In the genomic region with DNA sequence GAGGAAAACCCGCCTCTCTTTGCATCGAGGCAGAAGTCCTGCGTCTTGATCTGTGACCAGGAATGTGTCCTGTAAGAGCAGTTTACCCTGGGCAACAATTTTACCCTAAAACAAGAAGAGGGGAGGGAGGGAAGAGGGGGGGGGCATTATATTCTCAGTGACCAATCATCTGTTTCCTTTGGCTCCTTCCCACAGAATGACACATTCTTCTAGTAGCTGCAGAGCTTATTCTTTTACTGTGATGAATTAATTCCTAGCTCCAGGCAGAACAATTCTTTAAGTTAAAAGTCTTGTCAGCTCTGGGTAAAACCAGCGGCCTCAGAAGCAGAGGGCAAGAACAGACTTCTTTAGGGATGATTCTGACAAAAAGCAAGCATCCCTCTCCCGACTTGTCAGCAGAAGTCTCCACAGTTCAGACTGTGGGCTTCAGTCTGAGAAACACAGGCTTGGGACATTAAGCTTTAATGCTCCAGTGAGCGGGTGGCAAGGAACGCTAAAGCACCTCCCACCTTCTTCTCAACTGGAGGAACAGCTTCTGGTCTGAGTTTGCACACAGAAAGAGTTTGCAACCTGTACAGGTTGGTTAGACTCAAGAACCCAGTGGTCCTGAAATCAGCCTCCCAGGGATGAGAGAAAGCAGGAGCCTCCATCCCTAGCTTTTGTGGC, we compare ENCODE assay signal across 13 mouse cellular contexts.
DNase-seq lines count a peak whose midpoint lies in the region; ATAC-seq and TF ChIP-seq lines count a peak whose summit lies in the region.
"Had no signal": no experiment of that assay in that cellular context is flagged by ENCODE, and none has a peak within 500 bp of the region (broad histone marks: within the 10 kb centered on the region; RNA-seq: fewer than 3 reads in every experiment).

No protein-coding gene starts in this region.

- peaks cover 27% of the 10 kb centered on the region for H3K4me1 ChIP-seq in embryonic facial prominence, embryonic 15.5 days

- peaks cover 92% of the 10 kb centered on the region for H3K36me3 ChIP-seq in embryonic facial prominence, embryonic 15.5 days

- H3K27ac ChIP-seq in embryonic facial prominence, embryonic 15.5 days (replicated peaks): peak overlapping the region; percentile 28; the same call in 1 of the 2 replicates
- H3K27ac ChIP-seq: intestine, embryonic 15.5 days; liver, embryonic 14.5 days; macrophage had no signal

- H3K4me2 ChIP-seq in embryonic facial prominence, embryonic 15.5 days (replicated peaks): no peak overlapping the region
- H3K4me2 ChIP-seq: intestine, embryonic 15.5 days had no signal

- peak; percentile 65 for ATAC-seq in Patski
- no peak for ATAC-seq in embryonic facial prominence, embryonic 15.5 days (ENCODE audit: insufficient number of reproducible peaks, low FRiP score, low TSS enrichment, low read depth)

- H3K9me3 ChIP-seq in embryonic facial prominence, embryonic 15.5 days (replicated peaks): no peaks in the 10 kb centered on the region
- H3K9me3 ChIP-seq: intestine, embryonic 15.5 days had no signal

- intact Hi-C loops in gastrocnemius, postnatal 14 days (cut with DNase I; ENCODE audit: low total_unique reads): loop anchor here (5.0 to 10.0 kb wide), 2 partner anchors 69 to 102 kb away; no protein-coding TSS in a partner anchor

- POLR2A ChIA-PET in Patski (lab: Charles Lee): interaction anchor here (0.9 to 4.4 kb wide), 6 partner anchors 31 to 71 kb away, joined by 3 to 16 read pairs (median 4); no protein-coding TSS in a partner anchor

- 53% methylated on average over 7 of the region's 7 CpGs for WGBS in embryonic facial prominence, embryonic 15.5 days

- in situ Hi-C loops in Patski (cut with MboI; ENCODE audit: low pct_unique_long_range_greater_than_20kb): loop anchor here (5.0 kb wide), 1 partner anchor 74 kb away; no protein-coding TSS in a partner anchor

- CTCF ChIA-PET in Patski (lab: Charles Lee): interaction anchor here (0.6 to 5.6 kb wide), 24 partner anchors 11 to 167 kb away, joined by 3 to 78 read pairs (median 5); no protein-coding TSS in a partner anchor

- DNase-seq in kidney, adult 18-20 months: peak; percentile 42
- DNase-seq in kidney, adult 11 months: no peak
- DNase-seq in Patski (ENCODE audit: low read depth, low spot score): peak; percentile 70
- peak; percentile 38 to 56 for DNase-seq in kidney, postnatal 4 days
- no peak for DNase-seq in T-cell, adult 2 months (ENCODE audit: low spot score)
- no peak for DNase-seq in lung, postnatal 10 days
- DNase-seq in gastrocnemius, postnatal 14 days: no peak

- H3K27me3 ChIP-seq in Patski: no peaks in the 10 kb centered on the region
- no peaks in the 10 kb centered on the region for H3K27me3 ChIP-seq in embryonic facial prominence, embryonic 15.5 days
- H3K27me3 ChIP-seq: CH12.LX; intestine, embryonic 15.5 days had no signal

- no peak overlapping the region for H3K9ac ChIP-seq in embryonic facial prominence, embryonic 15.5 days
- H3K9ac ChIP-seq: intestine, embryonic 15.5 days; liver, embryonic 14.5 days had no signal

- no peak for TF ChIP-seq CTCF in Patski (IDR thresholded peaks at IDR 0.05)

- no peak overlapping the region for H3K4me3 ChIP-seq in embryonic facial prominence, embryonic 15.5 days (replicated peaks)
- H3K4me3 ChIP-seq: intestine, embryonic 15.5 days; left cerebral cortex, adult 2 months had no signal

Comparison
In these comparisons a context has a peak if more than half of its experiments do, and no peak if none do; other contexts are left out.
1. DNase-seq: peak in kidney, adult 18-20 months (single experiment), Patski (single experiment) and kidney, postnatal 4 days (2 of 2); none in kidney, adult 11 months (single experiment), T-cell, adult 2 months (single experiment), lung, postnatal 10 days (single experiment) and gastrocnemius, postnatal 14 days (single experiment).